Mouse (Mus musculus) ES-Bruce4 (cell line): ENCODE data around the gene Tsr1.

Experiments used
- CTCF ChIP-seq: IDR thresholded peaks from one replicate; pipeline ENCODE4 v1.8.1; 2011; ENCODE audit warnings: low read depth, low read length
- POLR2A ChIP-seq: IDR thresholded peaks from one replicate; pipeline ENCODE4 v1.8.1; 2011; ENCODE audit warnings: low read length; ENCODE audit not compliant: insufficient read depth

DNA sequence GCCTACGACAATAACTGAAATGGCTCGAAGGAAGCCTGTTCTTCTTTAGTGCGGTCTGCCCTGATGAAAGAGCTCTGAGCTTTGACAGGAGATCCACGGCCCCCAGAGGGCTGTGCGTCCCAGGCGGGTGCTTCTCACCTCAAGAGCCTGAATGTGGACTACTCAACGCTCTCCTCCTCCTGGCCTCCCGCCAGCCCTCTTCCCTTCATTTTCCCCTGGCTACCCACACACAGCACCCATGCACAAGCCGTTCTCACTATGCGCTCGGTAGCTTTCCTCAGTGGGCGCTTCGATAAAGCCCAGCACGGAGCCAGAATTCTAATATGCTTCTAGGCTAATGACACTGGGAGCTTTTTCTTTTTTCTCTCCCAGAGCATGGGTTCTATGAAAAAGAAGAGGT, 15.9 kb upstream of the Tsr1 start:
- TF ChIP-seq POLR2A (no peak), CTCF (no peak)
